In the genomic region with DNA sequence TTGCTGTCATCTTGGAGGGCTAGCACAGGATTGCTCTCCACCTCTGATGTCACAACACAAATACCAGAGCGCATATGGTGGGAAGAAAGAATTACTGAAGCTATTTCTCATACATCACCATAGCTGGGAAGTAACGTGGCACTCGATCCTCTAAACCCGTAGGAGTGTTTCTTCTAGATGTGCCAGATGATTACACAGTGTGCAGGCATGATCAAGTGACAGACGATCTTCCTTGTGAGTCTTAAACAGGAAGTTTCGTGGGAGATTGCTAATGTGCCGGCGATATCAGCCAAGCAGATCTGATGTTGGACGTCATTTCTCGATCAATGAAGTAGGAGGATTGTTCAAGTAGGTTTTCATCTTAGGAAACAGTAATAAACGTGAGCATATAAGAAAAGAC, we compare ENCODE assay signal across 23 mouse cellular contexts. TPM values are rescaled to one million over a fixed set of nuclear protein-coding genes. Genes with fewer than 3 reads are reported as not detected.
DNase-seq lines count a peak whose midpoint lies in the region; ATAC-seq and TF ChIP-seq lines count a peak whose summit lies in the region.
"Had no signal": no experiment of that assay in that cellular context is flagged by ENCODE, and none has a peak within 500 bp of the region (broad histone marks: within the 10 kb centered on the region; RNA-seq: fewer than 3 reads in every experiment).

No protein-coding gene starts in this region.

- ATAC-seq in kidney, postnatal 0 days (replicated peaks; ENCODE audit: low FRiP score, low read depth) = no peak
- 0 out of 2 replicates have a peak, but pooled peaks have one; percentile 22 for ATAC-seq in G1E (ENCODE audit: extremely low read depth, insufficient number of reproducible peaks, low FRiP score, poor library complexity, severe bottlenecking)
- ATAC-seq in forebrain, embryonic 13.5 days = no peak
- ATAC-seq in activated CD4-positive, CD25-positive, alpha-beta regulatory T cell, adult 4 months = no peak
- ATAC-seq: CD4-positive, CD25-positive, alpha-beta regulatory T cell, adult 4 months; forebrain, embryonic 15.5 days; forebrain, postnatal 0 days had no signal

- no peaks in the 10 kb centered on the region for H3K27me3 ChIP-seq in kidney, postnatal 0 days (ENCODE audit: insufficient read depth, low read length)
- H3K27me3 ChIP-seq in G1E (ENCODE audit: insufficient read depth, low read length) = no peaks in the 10 kb centered on the region
- H3K27me3 ChIP-seq in forebrain, embryonic 13.5 days = no peaks in the 10 kb centered on the region
- H3K27me3 ChIP-seq: CH12.LX; embryonic facial prominence, embryonic 12.5 days; forebrain, embryonic 12.5 days; forebrain, embryonic 15.5 days had no signal

- H3K4me3 ChIP-seq in kidney, postnatal 0 days (replicated peaks; ENCODE audit: low read depth, low read length) = no peak overlapping the region
- H3K4me3 ChIP-seq in G1E (ENCODE audit: low read depth, low read length) = no peak overlapping the region
- H3K4me3 ChIP-seq in forebrain, embryonic 13.5 days = no peak overlapping the region
- H3K4me3 ChIP-seq: embryonic facial prominence, embryonic 10.5 days; embryonic facial prominence, embryonic 12.5 days; forebrain, embryonic 10.5 days; forebrain, embryonic 12.5 days; forebrain, embryonic 15.5 days had no signal

- H3K9ac ChIP-seq in kidney, postnatal 0 days (ENCODE audit: low read depth, low read length) = no peak overlapping the region
- H3K9ac ChIP-seq in forebrain, embryonic 13.5 days = no peak overlapping the region
- H3K9ac ChIP-seq: embryonic facial prominence, embryonic 12.5 days; forebrain, embryonic 12.5 days; forebrain, embryonic 15.5 days; forebrain, postnatal 0 days had no signal

- no peak overlapping the region for H3K27ac ChIP-seq in kidney, postnatal 0 days
- no peak overlapping the region for H3K27ac ChIP-seq in forebrain, embryonic 13.5 days
- H3K27ac ChIP-seq: embryonic facial prominence, embryonic 10.5 days; embryonic facial prominence, embryonic 12.5 days; forebrain, embryonic 10.5 days; forebrain, embryonic 12.5 days; forebrain, embryonic 15.5 days had no signal

- no peak for TF ChIP-seq CTCF in kidney, postnatal 0 days (IDR thresholded peaks at IDR 0.05; ENCODE audit: low read depth)
- TF ChIP-seq CTCF in G1E (IDR thresholded peaks at IDR 0.05; ENCODE audit: low read depth, low read length) = no peak

- no peak overlapping the region for H3K4me2 ChIP-seq in kidney, postnatal 0 days (ENCODE audit: low read length)
- no peak overlapping the region for H3K4me2 ChIP-seq in forebrain, embryonic 13.5 days
- H3K4me2 ChIP-seq: embryonic facial prominence, embryonic 12.5 days; forebrain, embryonic 12.5 days; forebrain, embryonic 15.5 days had no signal

- H3K9me3 ChIP-seq in kidney, postnatal 0 days (replicated peaks; ENCODE audit: low read length) = no peaks in the 10 kb centered on the region
- H3K9me3 ChIP-seq in G1E (replicated peaks) = no peaks in the 10 kb centered on the region
- H3K9me3 ChIP-seq in forebrain, embryonic 13.5 days (replicated peaks) = no peaks in the 10 kb centered on the region
- H3K9me3 ChIP-seq: embryonic facial prominence, embryonic 10.5 days; embryonic facial prominence, embryonic 12.5 days; forebrain, embryonic 10.5 days; forebrain, embryonic 12.5 days; forebrain, embryonic 15.5 days had no signal

- DNase-seq in kidney, postnatal 0 days (ENCODE audit: low spot score) = peak; percentile 35
- no peak for DNase-seq in kidney, postnatal 10 days
- no peak for DNase-seq in G1E (ENCODE audit: low spot score)
- DNase-seq in fat pad, adult 2 months (ENCODE audit: extremely low read depth, low read depth, low spot score) = peak; percentile 63
- no peak for DNase-seq in layer of hippocampus, adult 11-12 months (ENCODE audit: low spot score)
- DNase-seq: adrenal gland, adult 8-10 months; adrenal gland, postnatal 14 days; adrenal gland, postnatal 36 days; cerebellum, adult 11 months; cerebellum, adult 18-20 months; cerebellum, adult 8-10 months; cerebellum, adult 9-11 months; cerebellum, postnatal 25 days; forebrain, postnatal 0 days had no signal

- WGBS in kidney, postnatal 0 days = 52% methylated on average over 11 of the region's 11 CpGs
- WGBS in forebrain, embryonic 13.5 days = 93% methylated on average over 11 of the region's 11 CpGs

- no peaks in the 10 kb centered on the region for H3K4me1 ChIP-seq in kidney, postnatal 0 days (replicated peaks; ENCODE audit: insufficient read depth, low read length)
- no peaks in the 10 kb centered on the region for H3K4me1 ChIP-seq in G1E (ENCODE audit: insufficient read depth, low read depth, low read length)
- H3K4me1 ChIP-seq in forebrain, embryonic 13.5 days = no peaks in the 10 kb centered on the region
- H3K4me1 ChIP-seq: embryonic facial prominence, embryonic 10.5 days; embryonic facial prominence, embryonic 12.5 days; forebrain, embryonic 10.5 days; forebrain, embryonic 12.5 days; forebrain, embryonic 15.5 days had no signal

- peaks cover 6% of the 10 kb centered on the region; the same call in 1 of the 2 replicates for H3K36me3 ChIP-seq in kidney, postnatal 0 days (ENCODE audit: insufficient read depth, low read length)
- peaks cover 85% of the 10 kb centered on the region for H3K36me3 ChIP-seq in G1E (replicated peaks)
- peaks cover 38% of the 10 kb centered on the region for H3K36me3 ChIP-seq in forebrain, embryonic 13.5 days (ENCODE audit: poor library complexity, severe bottlenecking)

RNA-seq across cellular contexts. Expression of gene Ipmk, which starts 26.1 kb away (rescaled TPM):
- polyA plus RNA-seq in kidney, postnatal 0 days (2015; fragmentation: Nextera tagmentation; extraction: Ambion mirVana) = 16.1 and 17.5 TPM in 2 replicates
- 31.6 and 34.3 TPM in 2 replicates for total RNA-seq in G1E (2014; fragmentation: Nextera tagmentation)
- 24.6 and 26.2 TPM in 2 replicates for total RNA-seq in G1E (2017)
- 12.8 and 19.3 TPM in 2 replicates for polyA plus RNA-seq in G1E (2012)
- polyA plus RNA-seq in forebrain, embryonic 13.5 days (2015; fragmentation: Nextera tagmentation; extraction: Ambion mirVana) = 15.1 and 18.1 TPM in 2 replicates
- 1 to 10 TPM; 2.8 to 3.1 TPM for polyA plus RNA-seq in activated CD4-positive, CD25-positive, alpha-beta regulatory T cell, adult 4 months (2017; shearing (Covaris generic))

RNA-seq across cellular contexts. Expression of gene Cisd1, which starts 29.0 kb away (rescaled TPM):
- polyA plus RNA-seq in kidney, postnatal 0 days (2015; fragmentation: Nextera tagmentation; extraction: Ambion mirVana) = 300 and 305 TPM in 2 replicates
- total RNA-seq in G1E (2014; fragmentation: Nextera tagmentation) (17.7 and 22.4 TPM in 2 replicates), G1E (2017) (33.1 and 40.3 TPM in 2 replicates)
- 24.8 and 30.0 TPM in 2 replicates for polyA plus RNA-seq in G1E (2012)
- 221 and 227 TPM in 2 replicates for polyA plus RNA-seq in forebrain, embryonic 13.5 days (2015; fragmentation: Nextera tagmentation; extraction: Ambion mirVana)
- 10 to 100 TPM; 34.7 to 43.2 TPM for polyA plus RNA-seq in activated CD4-positive, CD25-positive, alpha-beta regulatory T cell, adult 4 months (2017; shearing (Covaris generic))

Comparison
In these comparisons a context has a peak if more than half of its experiments do, and no peak if none do; other contexts are left out.
1. DNase-seq: peak in kidney, postnatal 0 days (single experiment) and fat pad, adult 2 months (single experiment); none in kidney, postnatal 10 days (single experiment), G1E (single experiment) and layer of hippocampus, adult 11-12 months (single experiment).